Mouse (Mus musculus) adrenal gland, postnatal 25 days (tissue): ENCODE measurements around the gene Myh11. TPM values are rescaled to one million over a fixed set of nuclear protein-coding genes. Genes with fewer than 3 reads are reported as not detected.
A peak's percentile ranks its signal among the peaks of the same experiment; 100 is the strongest.

Experiments
- DNase-seq: peaks from one replicate; pipeline ENCODE4 v3.0.0; 2021; ENCODE audit warnings: mixed read lengths
- long read RNA-seq: library from polyadenylated mRNA; stranded (forward); transcript quantifications from one replicate; pipeline ENCODE4 v2.0.0, GENCODE M21; 2021
- total RNA-seq: library from RNA; stranded (reverse); gene quantifications from 2 replicates; pipeline ENCODE4 v1.2.3, GENCODE M21; 2021

The Myh11 gene
- 4.0 and 4.1 TPM in 2 replicates for total RNA-seq
- long read RNA-seq, full-length matches to known transcripts: 1 of 3 reads
- long read RNA-seq, partial matches to known transcripts: 2 of 3 reads
- long read RNA-seq, other reads (novel, unspliced or antisense): 0 of 3 reads

GRCm38 (mm10) chr16:14291223-14291622 is at the start of gene Myh11:
Myh11 (minus strand) TSS chr16:14291372.
- DNase-seq: peak; percentile 80

- DNase-seq: no peak
These were observed 37.0 kb upstream of the Myh11 start for GRCm38 (mm10) chr16:14328156-14328555.

- no peak for DNase-seq
These were observed 29.3 kb upstream of the Myh11 start for GRCm38 (mm10) chr16:14320494-14320893.

GRCm38 (mm10) chr16:14319681-14320080 is 28.5 kb upstream of the Myh11 start:
- DNase-seq: no peak

GRCm38 (mm10) chr16:14316884-14317876 is 26.0 kb upstream of the Myh11 start, which contains the start of gene Fopnl:
Fopnl (minus strand) TSS chr16:14317405.
- peak; percentile 98 for DNase-seq

GRCm38 (mm10) chr16:14312914-14313313 is 21.7 kb upstream of the Myh11 start:
- no peak for DNase-seq

- DNase-seq: no peak
These were observed 20.2 kb upstream of the Myh11 start for GRCm38 (mm10) chr16:14311371-14311770.

- DNase-seq: no peak
These were observed 18.7 kb upstream of the Myh11 start for GRCm38 (mm10) chr16:14309833-14310232.

- no peak for DNase-seq
These were observed 17.3 kb upstream of the Myh11 start for GRCm38 (mm10) chr16:14308245-14309073.

GRCm38 (mm10) chr16:14307373-14307772 is 16.2 kb upstream of the Myh11 start:
- DNase-seq: no peak

- DNase-seq: no peak
These were observed 15.3 kb upstream of the Myh11 start for GRCm38 (mm10) chr16:14306451-14306850.

- DNase-seq: peak; percentile 39
These were observed 13.6 kb upstream of the Myh11 start for GRCm38 (mm10) chr16:14304791-14305190.

- DNase-seq: peak; percentile 26
These were observed 12.5 kb upstream of the Myh11 start for GRCm38 (mm10) chr16:14303676-14304075.

GRCm38 (mm10) chr16:14303148-14303547 is 12.0 kb upstream of the Myh11 start:
- no peak for DNase-seq

- no peak for DNase-seq
These were observed 7.3 kb upstream of the Myh11 start for GRCm38 (mm10) chr16:14298461-14298860.

- no peak for DNase-seq
These were observed 6.6 kb upstream of the Myh11 start for GRCm38 (mm10) chr16:14297746-14298145.

GRCm38 (mm10) chr16:14297137-14297536 is 6.0 kb upstream of the Myh11 start:
- DNase-seq: no peak

GRCm38 (mm10) chr16:14296544-14297124 is 5.5 kb upstream of the Myh11 start:
- no peak for DNase-seq

GRCm38 (mm10) chr16:14295291-14295690 is 4.1 kb upstream of the Myh11 start:
- no peak for DNase-seq

GRCm38 (mm10) chr16:14292205-14293199 is 1.3 kb upstream of the Myh11 start:
- DNase-seq: peak; percentile 24
